Mouse (Mus musculus): ENCODE measurements at regions not wholly inside any gene's neighbourhood (a gene's known extent, or its start where the extent isn't known, plus 50 kb on each side); places are given as distances from the start of the nearest gene placed in this dataset.

DNA sequence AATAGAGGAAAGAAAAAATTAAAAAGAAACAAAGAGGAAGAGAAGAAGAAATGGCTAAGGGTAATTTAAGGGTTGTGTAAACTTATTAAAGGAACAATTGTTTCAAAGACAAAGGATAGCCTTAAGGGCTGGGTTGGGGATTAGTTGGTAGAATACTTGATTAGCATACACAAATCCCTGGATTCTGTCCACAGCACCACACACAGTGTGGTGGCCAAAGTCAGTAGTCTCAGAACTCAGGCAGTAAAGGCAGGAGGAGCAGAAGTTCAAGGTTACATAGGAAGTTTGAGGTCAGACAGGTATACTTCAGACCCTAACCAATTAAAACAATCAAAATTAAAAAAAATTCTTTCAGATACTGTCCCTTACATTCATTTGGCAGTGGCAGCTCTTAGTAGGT, 596.6 kb upstream of the Tbl1xr1 start:
- TF ChIP-seq CTCF (IDR thresholded peaks at IDR 0.05; ENCODE audit: borderline replicate concordance, insufficient read depth, low read depth, low read length) (no peak), POLR2A (IDR thresholded peaks at IDR 0.05; ENCODE audit: borderline replicate concordance, insufficient read depth, low read length) (no peak)
